In the genomic region with DNA sequence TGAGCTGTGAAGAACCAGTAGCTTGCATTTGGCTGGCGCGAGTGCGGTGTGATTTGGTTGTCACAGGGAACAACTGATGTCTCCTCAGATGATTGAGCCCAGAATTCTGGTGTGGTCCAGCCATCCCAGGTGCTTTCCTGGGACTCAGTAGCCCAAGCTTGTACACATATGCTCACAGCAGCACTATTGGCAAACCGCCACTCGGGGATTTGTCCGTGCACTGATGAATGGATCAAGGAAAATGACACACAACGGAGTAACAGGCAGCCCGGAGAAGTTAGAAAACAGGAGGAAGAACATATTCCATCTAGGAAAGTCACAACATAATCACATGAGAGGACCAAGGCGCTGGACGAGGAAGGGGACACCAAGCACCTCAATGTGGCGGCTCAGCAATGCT, we compare ENCODE assay signal across 24 mouse cellular contexts. TPM values are rescaled to one million over a fixed set of nuclear protein-coding genes. Genes with fewer than 3 reads are reported as not detected.
DNase-seq lines count a peak whose midpoint lies in the region; ATAC-seq and TF ChIP-seq lines count a peak whose summit lies in the region.
"Had no signal": no experiment of that assay in that cellular context is flagged by ENCODE, and none has a peak within 500 bp of the region (broad histone marks: within the 10 kb centered on the region; RNA-seq: fewer than 3 reads in every experiment).

No protein-coding gene starts in this region.

- no peak overlapping the region for H3K4me3 ChIP-seq in forebrain, embryonic 14.5 days (ENCODE audit: low read depth, low read length)
- no peak overlapping the region for H3K4me3 ChIP-seq in forebrain, embryonic 11.5 days (ENCODE audit: low read depth, low read length)
- no peak overlapping the region for H3K4me3 ChIP-seq in layer of hippocampus, adult 2 months
- H3K4me3 ChIP-seq: embryonic facial prominence, embryonic 15.5 days; erythroblast, embryonic 14.5 days; forebrain, embryonic 10.5 days; heart, adult 2 months; hindbrain, embryonic 12.5 days; intestine, embryonic 15.5 days had no signal

- no peak overlapping the region for H3K27ac ChIP-seq in forebrain, embryonic 14.5 days (ENCODE audit: low read depth, low read length)
- no peak overlapping the region for H3K27ac ChIP-seq in forebrain, embryonic 11.5 days (ENCODE audit: low read depth, low read length)
- H3K27ac ChIP-seq in layer of hippocampus, adult 2 months: no peak overlapping the region
- H3K27ac ChIP-seq: embryonic facial prominence, embryonic 15.5 days; forebrain, embryonic 10.5 days; heart, adult 2 months; hindbrain, embryonic 12.5 days; intestine, embryonic 15.5 days had no signal

- ATAC-seq in forebrain, embryonic 14.5 days: no peak
- no peak for ATAC-seq in forebrain, embryonic 11.5 days (replicated peaks; ENCODE audit: low FRiP score)
- ATAC-seq: CD4-positive, CD25-positive, alpha-beta regulatory T cell, adult 4 months; forebrain, embryonic 16.5 days; intestine, embryonic 15.5 days had no signal

- no peak overlapping the region for H3K4me2 ChIP-seq in forebrain, embryonic 14.5 days (ENCODE audit: low read length)
- H3K4me2 ChIP-seq in forebrain, embryonic 11.5 days (ENCODE audit: low read depth, low read length, severe bottlenecking): no peak overlapping the region
- H3K4me2 ChIP-seq: embryonic facial prominence, embryonic 15.5 days; hindbrain, embryonic 12.5 days; intestine, embryonic 15.5 days had no signal

- peak; percentile 26; the same call in 1 of the 2 replicates for TF ChIP-seq CTCF in layer of hippocampus, adult 2 months (conservative IDR thresholded peaks at IDR 0.05)

- 80% methylated on average over 11 of the region's 11 CpGs for WGBS in forebrain, embryonic 14.5 days
- 93% methylated on average over 11 of the region's 11 CpGs for WGBS in forebrain, embryonic 11.5 days

- no peak overlapping the region for H3K9ac ChIP-seq in forebrain, embryonic 14.5 days (ENCODE audit: low read length)
- H3K9ac ChIP-seq in forebrain, embryonic 11.5 days (ENCODE audit: low read length): no peak overlapping the region
- H3K9ac ChIP-seq: embryonic facial prominence, embryonic 15.5 days; intestine, embryonic 15.5 days had no signal

- peaks cover 11% of the 10 kb centered on the region; the same call in 1 of the 2 replicates for H3K4me1 ChIP-seq in forebrain, embryonic 14.5 days (ENCODE audit: control insufficient read depth, insufficient read depth, low read length)
- peaks cover 4% of the 10 kb centered on the region for H3K4me1 ChIP-seq in forebrain, embryonic 11.5 days (replicated peaks; ENCODE audit: control insufficient read depth, insufficient read depth, low read length)

- H3K36me3 ChIP-seq in forebrain, embryonic 14.5 days (ENCODE audit: control insufficient read depth, insufficient read depth, low read length): no peaks in the 10 kb centered on the region
- H3K36me3 ChIP-seq in forebrain, embryonic 11.5 days (ENCODE audit: control insufficient read depth, insufficient read depth, low read length): no peaks in the 10 kb centered on the region
- H3K36me3 ChIP-seq: embryonic facial prominence, embryonic 15.5 days; forebrain, embryonic 10.5 days; G1E; hindbrain, embryonic 12.5 days; intestine, embryonic 15.5 days had no signal

- no peaks in the 10 kb centered on the region for H3K9me3 ChIP-seq in forebrain, embryonic 14.5 days (replicated peaks; ENCODE audit: control insufficient read depth, low read length)
- H3K9me3 ChIP-seq in forebrain, embryonic 11.5 days (ENCODE audit: control insufficient read depth, low read length): no peaks in the 10 kb centered on the region
- H3K9me3 ChIP-seq: embryonic facial prominence, embryonic 15.5 days; forebrain, embryonic 10.5 days; hindbrain, embryonic 12.5 days; intestine, embryonic 15.5 days had no signal

- DNase-seq in cerebellum, postnatal 10 days: peak; percentile 81 to 84
- DNase-seq in cerebellum, adult 11 months: no peak
- peak; percentile 32 for DNase-seq in forebrain, embryonic 14.5 days (ENCODE audit: low spot score)
- no peak for DNase-seq in forebrain, embryonic 11.5 days (ENCODE audit: low spot score)
- no peak for DNase-seq in layer of hippocampus, adult 2 months (ENCODE audit: low spot score in 2 of 2)
- DNase-seq in layer of hippocampus, adult 11-12 months (ENCODE audit: low spot score): no peak
- DNase-seq in right cerebral cortex, postnatal 4 days: peak; percentile 0
- DNase-seq in right cerebral cortex, postnatal 10 days (ENCODE audit: low spot score in 2 of 2): no peak
- DNase-seq: adrenal gland, adult 8-10 months; adrenal gland, postnatal 36 days; B cell, adult 2 months; embryo, embryonic 11 days; gastrocnemius, postnatal 10 days; heart, adult 2 months; heart, postnatal 10 days; heart, postnatal 4 days had no signal

- no peaks in the 10 kb centered on the region for H3K27me3 ChIP-seq in forebrain, embryonic 14.5 days (replicated peaks; ENCODE audit: control insufficient read depth, insufficient read depth, low read length)
- no peaks in the 10 kb centered on the region for H3K27me3 ChIP-seq in forebrain, embryonic 11.5 days (ENCODE audit: control insufficient read depth, insufficient read depth, low read length)
- H3K27me3 ChIP-seq: hindbrain, embryonic 12.5 days; intestine, embryonic 15.5 days had no signal

RNA-seq across cellular contexts. Expression of a gene that starts 42.3 kb away (rescaled TPM):
- 14.8 and 21.1 TPM in 2 replicates for polyA plus RNA-seq in forebrain, embryonic 14.5 days (2014; fragmentation: Nextera tagmentation; extraction: Ambion mirVana)
- polyA plus RNA-seq in forebrain, embryonic 11.5 days (2014; fragmentation: Nextera tagmentation; extraction: Ambion mirVana): 11.6 and 12.9 TPM in 2 replicates
- total RNA-seq in layer of hippocampus, adult 2 months (2021): 10 to 100 TPM; 14.3 to 16.5 TPM
- total RNA-seq: G1E had no signal
- polyA plus RNA-seq: G1E had no signal

Comparison
In these comparisons a context has a peak if more than half of its experiments do, and no peak if none do; other contexts are left out.
1. DNase-seq: peak in cerebellum, postnatal 10 days (2 of 2), forebrain, embryonic 14.5 days (single experiment) and right cerebral cortex, postnatal 4 days (single experiment); none in cerebellum, adult 11 months (single experiment), forebrain, embryonic 11.5 days (single experiment), layer of hippocampus, adult 2 months (0 of 2), layer of hippocampus, adult 11-12 months (single experiment) and right cerebral cortex, postnatal 10 days (0 of 2).